Mouse (Mus musculus) MEL-GATA-1-ER (cell line): ENCODE results near the gene Nrg3.

ENCODE experiments used
- DNase-seq: peaks from one replicate; pipeline ENCODE4 v3.0.0-alpha.2; 2012; ENCODE audit warnings: low read depth; ENCODE audit errors: extremely low read depth

Nrg3 gene

GRCm38 (mm10) chr14:39472790-39473761 is at the start of gene Nrg3:
Nrg3 (minus strand) TSS chr14:39473088.
- no peak for DNase-seq

GRCm38 (mm10) chr14:39508956-39509355 is 36.1 kb upstream of the Nrg3 start:
- DNase-seq, result no peak

- DNase-seq, result no peak
These were observed 903 bp upstream of the Nrg3 start for GRCm38 (mm10) chr14:39473771-39474211.

GRCm38 (mm10) chr14:39472146-39472751 is 639 bp downstream of the Nrg3 start:
- DNase-seq, result no peak

GRCm38 (mm10) chr14:39471236-39471981 is 1.5 kb downstream of the Nrg3 start:
- DNase-seq, result no peak

GRCm38 (mm10) chr14:39445501-39445900 is 27.4 kb downstream of the Nrg3 start:
- DNase-seq, result no peak

- DNase-seq, result no peak
These were observed 44.4 kb downstream of the Nrg3 start for GRCm38 (mm10) chr14:39428503-39428902.

GRCm38 (mm10) chr14:39421874-39422273 is 51.0 kb downstream of the Nrg3 start:
- DNase-seq, result no peak

GRCm38 (mm10) chr14:39413270-39413669 is 59.6 kb downstream of the Nrg3 start:
- no peak for DNase-seq

- no peak for DNase-seq
These were observed 86.0 kb downstream of the Nrg3 start for GRCm38 (mm10) chr14:39386845-39387244.

- no peak for DNase-seq
These were observed 91.6 kb downstream of the Nrg3 start for GRCm38 (mm10) chr14:39381321-39381720.

- no peak for DNase-seq
These were observed 99.7 kb downstream of the Nrg3 start for GRCm38 (mm10) chr14:39373220-39373619.

- no peak for DNase-seq
These were observed 116.6 kb downstream of the Nrg3 start for GRCm38 (mm10) chr14:39356251-39356650.

GRCm38 (mm10) chr14:39351979-39352737 is 120.7 kb downstream of the Nrg3 start:
- DNase-seq, result no peak

- no peak for DNase-seq
These were observed 155.3 kb downstream of the Nrg3 start for GRCm38 (mm10) chr14:39317424-39318110.

GRCm38 (mm10) chr14:39314111-39314510 is 158.8 kb downstream of the Nrg3 start:
- DNase-seq, result no peak

- DNase-seq, result no peak
These were observed 207.8 kb downstream of the Nrg3 start for GRCm38 (mm10) chr14:39265121-39265520.

- DNase-seq, result no peak
These were observed 208.5 kb downstream of the Nrg3 start for GRCm38 (mm10) chr14:39264422-39264821.

GRCm38 (mm10) chr14:39261016-39261415 is 211.9 kb downstream of the Nrg3 start:
- DNase-seq, result no peak

- DNase-seq, result no peak
These were observed 217.5 kb downstream of the Nrg3 start for GRCm38 (mm10) chr14:39255391-39255790.
